Mouse (Mus musculus) G1E (cell line): ENCODE measurements at regions not wholly inside any gene's neighbourhood (a gene's known extent, or its start where the extent isn't known, plus 50 kb on each side); places are given as distances from the start of the nearest gene placed in this dataset.

Experiments used
- ATAC-seq: 2 replicates; pipeline ENCODE4 v1.8.0; 2016; ENCODE audit warnings: mild to moderate bottlenecking; ENCODE audit not compliant: insufficient number of reproducible peaks, poor library complexity, low FRiP score, severe bottlenecking; ENCODE audit errors: extremely low read depth
- DNase-seq: peaks from one replicate; pipeline ENCODE4 v3.0.0; 2012; ENCODE audit warnings: low spot score
- H3K27me3 ChIP-seq: 2 replicates; pipeline ENCODE4 v1.6.1; 2012; ENCODE audit warnings: mild to moderate bottlenecking, low read length, inconsistent platforms; ENCODE audit not compliant: insufficient read depth
- H3K36me3 ChIP-seq: replicated peaks from 2 replicates; pipeline ENCODE3; 2012; ENCODE audit warnings: mild to moderate bottlenecking, inconsistent platforms
- H3K4me1 ChIP-seq: 2 replicates; pipeline ENCODE4 v1.6.1; 2012; ENCODE audit warnings: low read depth, low read length, inconsistent platforms, mixed read lengths; ENCODE audit not compliant: insufficient read depth
- H3K4me3 ChIP-seq: 2 replicates; pipeline ENCODE4 v1.5.1; 2012; ENCODE audit warnings: low read depth, mild to moderate bottlenecking, inconsistent platforms, low read length, moderate library complexity, mixed read lengths
- H3K9me3 ChIP-seq: replicated peaks from 2 replicates; pipeline ENCODE4 v1.6.1; 2012; ENCODE audit warnings: inconsistent platforms
- CTCF ChIP-seq: IDR thresholded peaks from 2 replicates; pipeline ENCODE4 v1.5.1; 2012; ENCODE audit warnings: low read depth, low read length, inconsistent platforms, mixed read lengths
- GATA1 ChIP-seq: IDR thresholded peaks from 2 replicates; pipeline ENCODE4 v1.6.1; 2012; ENCODE audit warnings: borderline replicate concordance, low read length, inconsistent platforms, mixed read lengths
- GATA2 ChIP-seq: IDR thresholded peaks from 2 replicates; pipeline ENCODE4 v1.6.1; 2012; ENCODE audit warnings: low read depth, low read length, inconsistent platforms, borderline replicate concordance
- POLR2AphosphoS5 ChIP-seq: IDR thresholded peaks from 2 replicates; pipeline ENCODE4 v1.6.1; 2012; ENCODE audit warnings: low read depth, low read length, inconsistent platforms; ENCODE audit not compliant: insufficient replicate concordance
- TAL1 ChIP-seq: conservative IDR thresholded peaks from 2 replicates; pipeline ENCODE4 v1.6.1; 2012; ENCODE audit warnings: low read depth, low read length, inconsistent platforms, mixed read lengths

GRCm38 (mm10) chr17:85932360-85933132 is 212.4 kb downstream of the Srbd1 start:
- Histone ChIP-seq H3K9me3 (peaks cover 7% of the 10 kb centered on the region), H3K4me1 (no peaks in the 10 kb centered on the region), H3K36me3 (no peaks in the 10 kb centered on the region), H3K4me3 (no peak overlapping the region), H3K27me3 (peaks cover 2% of the 10 kb centered on the region; the same call in 1 of the 2 replicates)
- ATAC-seq: no peak
- DNase-seq: no peak
- TF ChIP-seq TAL1 (no peak), GATA2 (no peak), POLR2AphosphoS5 (no peak), GATA1 (no peak), CTCF (no peak)

- Histone ChIP-seq H3K4me3 (no peak overlapping the region), H3K9me3 (peaks cover under 1% of the 10 kb centered on the region), H3K27me3 (no peaks in the 10 kb centered on the region; the same call in 1 of the 2 replicates), H3K4me1 (no peaks in the 10 kb centered on the region), H3K36me3 (no peaks in the 10 kb centered on the region)
- DNase-seq (no peak), ATAC-seq (no peak)
- TF ChIP-seq CTCF (no peak), GATA2 (no peak), GATA1 (no peak), TAL1 (no peak)
Observed at GRCm38 (mm10) chr17:85931955-85932354, 213.0 kb downstream of the Srbd1 start.

- Histone ChIP-seq H3K4me3 (no peak overlapping the region), H3K9me3 (no peaks in the 10 kb centered on the region), H3K27me3 (no peaks in the 10 kb centered on the region; the same call in 1 of the 2 replicates), H3K4me1 (no peaks in the 10 kb centered on the region), H3K36me3 (no peaks in the 10 kb centered on the region)
- DNase-seq (no peak), ATAC-seq (no peak)
- TF ChIP-seq TAL1 (no peak), GATA1 (no peak), GATA2 (no peak), POLR2AphosphoS5 (no peak), CTCF (no peak)
Observed at GRCm38 (mm10) chr17:85930789-85931188, 214.2 kb downstream of the Srbd1 start.

- Histone ChIP-seq H3K4me3 (no peak overlapping the region), H3K27me3 (no peaks in the 10 kb centered on the region; the same call in 1 of the 2 replicates), H3K4me1 (no peaks in the 10 kb centered on the region), H3K9me3 (no peaks in the 10 kb centered on the region), H3K36me3 (no peaks in the 10 kb centered on the region)
- TF ChIP-seq GATA2: no peak
- ATAC-seq: no peak
- no peak for DNase-seq
Observed at GRCm38 (mm10) chr17:85930331-85930730, 214.6 kb downstream of the Srbd1 start.

GRCm38 (mm10) chr17:85929699-85930286 is 215.2 kb downstream of the Srbd1 start:
- H3K4me3 ChIP-seq: no peak overlapping the region
- H3K36me3 ChIP-seq: no peaks in the 10 kb centered on the region
- H3K4me1 ChIP-seq: no peaks in the 10 kb centered on the region
- peaks cover under 1% of the 10 kb centered on the region; the same call in 1 of the 2 replicates for H3K27me3 ChIP-seq
- TF ChIP-seq GATA1 (no peak), GATA2 (no peak), POLR2AphosphoS5 (no peak), TAL1 (no peak), CTCF (no peak)
- no peak for ATAC-seq
- H3K9me3 ChIP-seq: no peaks in the 10 kb centered on the region
- no peak for DNase-seq

GRCm38 (mm10) chr17:85928543-85928942 is 216.4 kb downstream of the Srbd1 start:
- Histone ChIP-seq H3K4me3 (no peak overlapping the region), H3K36me3 (no peaks in the 10 kb centered on the region), H3K4me1 (no peaks in the 10 kb centered on the region), H3K9me3 (no peaks in the 10 kb centered on the region), H3K27me3 (peaks cover 4% of the 10 kb centered on the region; the same call in 1 of the 2 replicates)
- no peak for TF ChIP-seq TAL1
- no peak for TF ChIP-seq GATA2
- no peak for TF ChIP-seq CTCF
- no peak for TF ChIP-seq GATA1
- TF ChIP-seq POLR2AphosphoS5: no peak
- DNase-seq: no peak
- ATAC-seq: no peak
